Mouse (Mus musculus) forebrain, postnatal 0 days (tissue): Measurements from ENCODE around the gene Cdc20. TPM values are rescaled to one million over a fixed set of nuclear protein-coding genes. Genes with fewer than 3 reads are reported as not detected.

Source experiments
- ATAC-seq: fragments of 200-750 bp; cut with Nextera tagmentation; 2 replicates; pipeline ENCODE4 v1.8.0; 2017; ENCODE audit warnings: mild to moderate bottlenecking, moderate library complexity
- DNase-seq: peaks from one replicate; pipeline ENCODE4 v3.0.0-alpha.2; 2015
- H3K27ac ChIP-seq: fragments of 300-500 bp; sonication (generic); 2 replicates; pipeline ENCODE4 v1.5.1; 2014; ENCODE audit warnings: low read depth, mild to moderate bottlenecking, antibody characterized with exemption, low read length, moderate library complexity, mixed read lengths
- H3K27me3 ChIP-seq: fragments of 300-500 bp; sonication (generic); 2 replicates; pipeline ENCODE4 v1.6.1; 2014; ENCODE audit warnings: mild to moderate bottlenecking, low read length, mixed read lengths; ENCODE audit not compliant: insufficient read depth
- H3K36me3 ChIP-seq: fragments of 300-500 bp; sonication (generic); 2 replicates; pipeline ENCODE4 v1.6.1; 2014; ENCODE audit warnings: mild to moderate bottlenecking, moderate library complexity; ENCODE audit not compliant: insufficient read depth
- H3K4me1 ChIP-seq: fragments of 300-500 bp; sonication (generic); 2 replicates; pipeline ENCODE4 v1.6.1; 2014; ENCODE audit warnings: antibody characterized with exemption; ENCODE audit not compliant: insufficient read depth
- H3K4me2 ChIP-seq: fragments of 300-500 bp; sonication (generic); 2 replicates; pipeline ENCODE4 v1.6.1; 2014; ENCODE audit warnings: low read depth, mild to moderate bottlenecking, moderate library complexity
- H3K4me3 ChIP-seq: fragments of 300-500 bp; sonication (generic); 2 replicates; pipeline ENCODE4 v1.5.1; 2014; ENCODE audit warnings: low read depth, low read length, mixed read lengths
- H3K9ac ChIP-seq: fragments of 300-500 bp; sonication (generic); 2 replicates; pipeline ENCODE4 v1.6.1; 2014; ENCODE audit warnings: mild to moderate bottlenecking
- H3K9me3 ChIP-seq: fragments of 300-500 bp; sonication (generic); 2 replicates; pipeline ENCODE4 v1.6.1; 2016; ENCODE audit warnings: low read length
- CTCF ChIP-seq: sonication (generic); IDR thresholded peaks from 2 replicates; pipeline ENCODE4 v1.5.1; 2016; ENCODE audit warnings: antibody characterized with exemption, control low read depth, low read depth
- WGBS: fragments of 180-500 bp; shearing (Covaris S2); extraction: QIAGEN DNeasy Blood & Tissue Kit; methylation state at CpG from one replicate; pipeline ENCODE4 v1.1.7; 2014; 5-methylcytosine and 5-hydroxymethylcytosine counted together
- polyA plus RNA-seq: library from polyadenylated mRNA; unstranded; fragments of >200 nt; fragmentation: Nextera tagmentation; extraction: Ambion mirVana; gene quantifications from 2 replicates; pipeline ENCODE4 v1.2.1, GENCODE M21; 2015
- total RNA-seq: library from RNA; depleted of rRNA; stranded (reverse); fragments of >200 nt; gene quantifications from 2 replicates; pipeline ENCODE4 v1.2.3, GENCODE M21; 2014; rRNA removed

Cdc20 gene
- total and polyA plus RNA-seq, 2 experiments from 2014 or later: 21.6 to 24.1 TPM

DNA sequence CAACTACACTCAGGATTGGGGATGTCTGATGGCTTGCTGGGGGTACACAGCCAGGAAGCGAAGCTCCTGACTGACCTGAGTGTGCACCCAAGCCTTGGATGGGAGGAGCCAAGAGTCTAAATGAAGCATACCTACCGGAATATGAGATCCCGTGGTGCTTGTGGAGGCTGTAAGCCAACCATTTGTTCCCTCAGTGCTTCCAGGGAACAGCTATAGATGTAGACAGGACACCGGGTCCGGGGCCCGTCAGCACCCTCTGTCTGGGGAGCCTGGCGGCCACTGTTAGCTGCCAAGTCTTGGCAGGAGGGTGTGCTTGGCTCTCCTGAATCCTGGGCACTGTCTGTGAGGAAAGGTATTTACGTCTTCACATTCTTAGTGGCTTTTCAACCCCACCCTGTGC is 49.8 kb downstream of the Cdc20 start:
- TF ChIP-seq CTCF: no peak
- Histone ChIP-seq H3K9ac (no peak overlapping the region), H3K4me2 (no peak overlapping the region), H3K36me3 (peaks cover 99% of the 10 kb centered on the region), H3K27ac (no peak overlapping the region), H3K4me3 (no peak overlapping the region), H3K27me3 (no peaks in the 10 kb centered on the region), H3K9me3 (no peaks in the 10 kb centered on the region), H3K4me1 (no peaks in the 10 kb centered on the region)
- ATAC-seq (no peak), DNase-seq (no peak)
- 92% methylated on average over 8 of the region's 8 CpGs for WGBS

DNA sequence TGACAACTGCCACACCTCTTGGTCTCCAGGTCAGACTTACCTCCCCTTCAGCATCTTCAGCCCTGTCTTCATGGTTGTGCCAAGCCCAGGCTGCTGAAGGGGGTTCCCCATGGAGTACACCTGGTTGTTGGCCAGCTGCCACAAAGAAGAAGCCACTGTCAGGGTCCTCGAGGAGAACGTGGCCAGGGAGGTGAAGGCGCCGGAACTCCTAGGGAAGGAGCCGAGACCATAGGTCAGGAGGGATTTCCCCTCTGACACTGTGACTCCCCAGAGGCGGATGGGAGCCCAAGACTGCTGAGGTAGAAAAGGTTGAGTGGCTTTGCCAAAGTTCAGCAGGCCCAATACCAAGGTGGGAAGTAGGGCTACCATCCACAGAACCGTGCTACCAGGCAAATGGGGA is 53.9 kb downstream of the Cdc20 start:
- Histone ChIP-seq H3K4me2 (no peak overlapping the region), H3K4me3 (no peak overlapping the region), H3K9ac (no peak overlapping the region), H3K27ac (no peak overlapping the region), H3K4me1 (no peaks in the 10 kb centered on the region), H3K9me3 (no peaks in the 10 kb centered on the region), H3K36me3 (peaks cover 99% of the 10 kb centered on the region), H3K27me3 (no peaks in the 10 kb centered on the region)
- DNase-seq (no peak), ATAC-seq (no peak)
- no peak for TF ChIP-seq CTCF
- 93% methylated on average over 7 of the region's 7 CpGs for WGBS

Other genes starting within 250 kb of the Cdc20 start
- gene Ptprf, start 145.9 kb downstream of the Cdc20 start, total RNA-seq: 109 and 120 TPM in 2 replicates
- gene Ptprf, start 145.9 kb downstream of the Cdc20 start, polyA plus RNA-seq: 30.5 and 45.0 TPM in 2 replicates
- 13.5 and 21.1 TPM in 2 replicates for gene Szt2, start 28.1 kb downstream of the Cdc20 start, total RNA-seq
- 1.6 and 3.4 TPM in 2 replicates for gene Szt2, start 28.1 kb downstream of the Cdc20 start, polyA plus RNA-seq
- 79.6 and 82.9 TPM in 2 replicates for gene Med8, start 28.0 kb downstream of the Cdc20 start, total RNA-seq
- 86.6 and 96.2 TPM in 2 replicates for gene Med8, start 28.0 kb downstream of the Cdc20 start, polyA plus RNA-seq
- gene Elovl1, start 9.3 kb downstream of the Cdc20 start, total RNA-seq: 10.2 and 13.9 TPM in 2 replicates
- 22.2 and 22.3 TPM in 2 replicates for gene Elovl1, start 9.3 kb downstream of the Cdc20 start, polyA plus RNA-seq
- not detected in 2 replicates for gene Mpl, start 20.2 kb upstream of the Cdc20 start, total RNA-seq
- gene Mpl, start 20.2 kb upstream of the Cdc20 start, polyA plus RNA-seq: 0.10 TPM in 1 of 2 replicates, not detected in the other
- gene Tie1, start 52.7 kb upstream of the Cdc20 start, total RNA-seq: 10.4 and 14.9 TPM in 2 replicates
- gene Tie1, start 52.7 kb upstream of the Cdc20 start, polyA plus RNA-seq: 9.5 and 9.8 TPM in 2 replicates
- gene 2610528J11Rik, start 89.6 kb upstream of the Cdc20 start, total RNA-seq: not detected in 2 replicates
- not detected in 2 replicates for gene 2610528J11Rik, start 89.6 kb upstream of the Cdc20 start, polyA plus RNA-seq
- gene Tmem125, start 106.7 kb upstream of the Cdc20 start, total RNA-seq: 0.31 TPM in 1 of 2 replicates, not detected in the other
- gene Tmem125, start 106.7 kb upstream of the Cdc20 start, polyA plus RNA-seq: 0.29 and 0.39 TPM in 2 replicates
- 0.69 and 2.0 TPM in 2 replicates for gene Cfap57, start 183.4 kb upstream of the Cdc20 start, total RNA-seq
- gene Cfap57, start 183.4 kb upstream of the Cdc20 start, polyA plus RNA-seq: 0.89 and 1.3 TPM in 2 replicates
- gene Ebna1bp2, start 183.4 kb upstream of the Cdc20 start, total RNA-seq: 48.9 and 56.3 TPM in 2 replicates
- gene Ebna1bp2, start 183.4 kb upstream of the Cdc20 start, polyA plus RNA-seq: 97.7 and 104 TPM in 2 replicates
- not detected in 2 replicates for gene Olfr62, start 221.6 kb upstream of the Cdc20 start, total RNA-seq
- gene Olfr62, start 221.6 kb upstream of the Cdc20 start, polyA plus RNA-seq: not detected in 2 replicates